Mouse (Mus musculus) inflammation-experienced regulatory T-cells, adult 6 months (primary cell): ENCODE measurements around the gene Haspin. TPM values are rescaled to one million over a fixed set of nuclear protein-coding genes. Genes with fewer than 3 reads are reported as not detected.
A peak's percentile ranks its signal among the peaks of the same experiment; 100 is the strongest.
"Not testable (repeated sequence)": the region's sequence is repeated elsewhere in the genome, so short reads cannot be mapped to it uniquely, and the experiment has no call there.

Experiments
- ATAC-seq: one replicate; pipeline ENCODE4 v1.8.0; 2017
- polyA plus RNA-seq, 3 experiments: library from polyadenylated mRNA; unstranded; fragments of 100-300 nt; shearing (Covaris generic); gene quantifications; one replicate each; pipeline ENCODE4 v1.2.1; 2017

The Haspin gene
- polyA plus RNA-seq, 3 experiments from 2014 or later: 6.7 to 11.1 (median 8.1) TPM

- no peak for ATAC-seq
These were observed 6.2 kb upstream of the Haspin start for GRCm38 (mm10) chr11:73144261-73144681.

GRCm38 (mm10) chr11:73137116-73137515, 978 bp downstream of the Haspin start:
- peak; percentile 13 for ATAC-seq

GRCm38 (mm10) chr11:73136587-73136986, 1.5 kb downstream of the Haspin start:
- no peak for ATAC-seq

GRCm38 (mm10) chr11:73134222-73134621, 3.9 kb downstream of the Haspin start:
- ATAC-seq: no peak

- ATAC-seq: no peak
These were observed 5.1 kb downstream of the Haspin start for GRCm38 (mm10) chr11:73132999-73133398.

GRCm38 (mm10) chr11:73131020-73131419, 7.1 kb downstream of the Haspin start:
- ATAC-seq: peak; percentile 92

GRCm38 (mm10) chr11:73126495-73126894, 11.6 kb downstream of the Haspin start:
- no peak for ATAC-seq

GRCm38 (mm10) chr11:73111414-73111813, 26.7 kb downstream of the Haspin start:
- no peak for ATAC-seq

- no peak for ATAC-seq
These were observed 28.2 kb downstream of the Haspin start for GRCm38 (mm10) chr11:73109941-73110340.

- no peak for ATAC-seq
These were observed 29.0 kb downstream of the Haspin start for GRCm38 (mm10) chr11:73108898-73109625.

- peak; percentile 90 for ATAC-seq
These were observed 29.7 kb downstream of the Haspin start for GRCm38 (mm10) chr11:73108195-73108897.

GRCm38 (mm10) chr11:73107358-73107757, 30.7 kb downstream of the Haspin start:
- not testable (repeated sequence) for ATAC-seq

- peak; percentile 33 for ATAC-seq
These were observed 32.8 kb downstream of the Haspin start for GRCm38 (mm10) chr11:73105246-73105645.

GRCm38 (mm10) chr11:73101308-73101707, 36.8 kb downstream of the Haspin start:
- peak; percentile 42 for ATAC-seq

GRCm38 (mm10) chr11:73099976-73100750, 37.9 kb downstream of the Haspin start:
- no peak for ATAC-seq

- ATAC-seq: no peak
These were observed 39.2 kb downstream of the Haspin start for GRCm38 (mm10) chr11:73098860-73099259.

GRCm38 (mm10) chr11:73094231-73094995, 43.7 kb downstream of the Haspin start:
- peak; percentile 71 for ATAC-seq

GRCm38 (mm10) chr11:73092877-73093276, 45.2 kb downstream of the Haspin start:
- no peak for ATAC-seq

GRCm38 (mm10) chr11:73092057-73092456, 46.0 kb downstream of the Haspin start:
- ATAC-seq: no peak

- no peak for ATAC-seq
These were observed 47.3 kb downstream of the Haspin start for GRCm38 (mm10) chr11:73090826-73091225.

- no peak for ATAC-seq
These were observed 47.8 kb downstream of the Haspin start, which contains the start of gene Itgae for GRCm38 (mm10) chr11:73090283-73090682. Gene Itgae (plus strand): TSS chr11:73090583.
